Mouse (Mus musculus): ENCODE measurements at regions not wholly inside any gene's neighbourhood (a gene's known extent, or its start where the extent isn't known, plus 50 kb on each side); places are given as distances from the start of the nearest gene placed in this dataset.

DNA sequence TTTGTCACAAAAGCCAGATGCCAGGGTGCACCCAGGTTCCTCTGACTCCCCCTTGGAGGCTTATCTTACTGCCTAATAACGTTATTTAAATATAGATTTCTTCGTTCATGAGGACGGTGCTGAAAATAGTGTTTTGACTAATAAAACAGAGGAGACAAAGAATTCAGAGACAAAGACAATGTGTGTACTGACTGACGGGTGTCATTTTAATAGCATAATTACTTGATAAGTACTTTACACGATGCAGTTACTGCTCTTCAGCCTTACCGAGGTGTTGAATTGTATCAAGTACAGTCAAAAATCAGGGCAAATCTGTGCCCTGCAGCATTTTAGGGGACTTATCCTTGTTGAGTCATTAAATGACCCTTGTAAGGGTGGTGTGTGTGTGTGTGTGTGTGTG, 133.1 kb upstream of the Dnajc19 start:
- TF ChIP-seq CTCF (IDR thresholded peaks at IDR 0.05): no peak
- H3K27me3 ChIP-seq: no peaks in the 10 kb centered on the region
- ChIA-PET CTCF (no interaction called here), POLR2A (no interaction called here)
- in situ Hi-C loops (cut with MboI; ENCODE audit: low pct_unique_long_range_greater_than_20kb): no loop called here
- DNase-seq (ENCODE audit: low read depth, low spot score): no peak
- no peak for ATAC-seq

DNA sequence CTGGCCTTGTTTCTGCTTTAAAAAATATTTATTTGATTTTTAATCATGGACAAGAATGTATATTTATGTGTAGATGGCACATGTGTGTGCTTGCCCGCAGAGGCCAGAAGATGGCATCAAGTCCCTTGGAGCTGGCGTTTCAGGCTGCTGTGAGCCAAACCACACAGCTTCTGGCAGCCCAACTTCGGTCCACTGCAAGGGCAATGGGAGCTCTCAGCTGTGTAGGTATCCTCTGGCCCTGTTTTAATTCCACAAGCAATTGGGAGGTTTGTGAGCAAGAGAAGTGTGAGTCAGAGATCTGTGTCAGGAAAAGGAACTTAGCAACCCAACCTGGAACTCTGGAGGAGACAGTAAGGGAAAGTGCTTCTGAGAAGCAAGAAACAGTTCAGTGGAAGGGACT, 125.3 kb upstream of the Dnajc19 start:
- CTCF ChIA-PET: interaction anchor here (0.9 to 4.8 kb wide), 10 partner anchors 9 to 433 kb away, joined by 3 to 20 read pairs (median 5); no protein-coding TSS in a partner anchor

DNA sequence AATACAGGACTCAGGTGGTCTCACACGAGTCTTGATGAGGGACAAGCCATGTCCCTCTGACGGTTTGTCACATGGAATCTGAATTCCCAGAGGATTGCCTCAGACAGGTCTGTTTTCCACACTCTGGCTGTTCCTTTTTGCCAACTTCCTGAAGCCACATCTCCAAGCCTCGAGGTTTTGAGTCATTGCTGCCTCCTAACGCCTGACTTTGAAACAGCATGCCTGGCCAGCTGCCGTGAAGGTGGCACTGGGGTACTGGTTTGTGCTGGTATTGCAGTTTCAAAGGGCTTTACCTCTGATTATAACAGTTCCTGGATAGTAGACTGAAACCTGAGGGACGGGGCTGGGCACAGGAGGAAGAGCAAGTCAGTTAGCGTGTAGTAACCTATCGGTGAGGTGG, 117.1 kb upstream of the Dnajc19 start:
- ChIA-PET POLR2A (no interaction called here), CTCF (interaction anchor here (0.9 to 5.3 kb wide), 8 partner anchors 13 to 50 kb away, joined by 3 to 50 read pairs (median 3); no protein-coding TSS in a partner anchor)
- no peaks in the 10 kb centered on the region for H3K27me3 ChIP-seq
- in situ Hi-C loops (cut with MboI; ENCODE audit: low pct_unique_long_range_greater_than_20kb): no loop called here
- ATAC-seq (peak; percentile 92), DNase-seq (ENCODE audit: low read depth, low spot score) (no peak)
- peak; percentile 98 for TF ChIP-seq CTCF (IDR thresholded peaks at IDR 0.05)

More for the DNA sequence above, 125.3 kb upstream of the Dnajc19 start:
- in situ Hi-C loops (cut with MboI; ENCODE audit: low pct_unique_long_range_greater_than_20kb): no loop called here
- DNase-seq (ENCODE audit: low read depth, low spot score): no peak
- TF ChIP-seq CTCF (IDR thresholded peaks at IDR 0.05): peak; percentile 46
- no peaks in the 10 kb centered on the region for H3K27me3 ChIP-seq
- peak; percentile 76 for ATAC-seq
- POLR2A ChIA-PET: no interaction called here

DNA sequence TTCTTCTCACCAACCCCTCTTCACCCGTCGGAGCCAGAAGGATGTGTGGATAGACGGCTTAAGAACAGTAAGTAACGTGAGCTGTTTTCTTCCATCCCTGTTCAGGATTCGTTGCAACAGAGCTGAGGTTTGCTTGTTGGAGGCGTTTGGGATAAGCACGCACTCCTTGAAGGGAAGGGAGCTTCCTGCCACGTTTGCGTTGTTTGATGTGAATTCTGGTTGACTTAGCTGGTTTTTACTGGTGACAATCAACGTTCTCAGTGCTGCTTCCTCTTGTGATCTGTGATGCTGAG, 116.0 kb upstream of the Dnajc19 start:
- POLR2A ChIA-PET: no interaction called here
- H3K27me3 ChIP-seq: no peaks in the 10 kb centered on the region
- in situ Hi-C loops (cut with MboI; ENCODE audit: low pct_unique_long_range_greater_than_20kb): no loop called here
- ATAC-seq (no peak), DNase-seq (ENCODE audit: low read depth, low spot score) (no peak)
- no peak for TF ChIP-seq CTCF (IDR thresholded peaks at IDR 0.05)
- CTCF ChIA-PET: interaction anchor here (0.9 to 5.3 kb wide), 10 partner anchors 10 to 241 kb away, joined by 3 to 50 read pairs (median 4); no protein-coding TSS in a partner anchor

DNA sequence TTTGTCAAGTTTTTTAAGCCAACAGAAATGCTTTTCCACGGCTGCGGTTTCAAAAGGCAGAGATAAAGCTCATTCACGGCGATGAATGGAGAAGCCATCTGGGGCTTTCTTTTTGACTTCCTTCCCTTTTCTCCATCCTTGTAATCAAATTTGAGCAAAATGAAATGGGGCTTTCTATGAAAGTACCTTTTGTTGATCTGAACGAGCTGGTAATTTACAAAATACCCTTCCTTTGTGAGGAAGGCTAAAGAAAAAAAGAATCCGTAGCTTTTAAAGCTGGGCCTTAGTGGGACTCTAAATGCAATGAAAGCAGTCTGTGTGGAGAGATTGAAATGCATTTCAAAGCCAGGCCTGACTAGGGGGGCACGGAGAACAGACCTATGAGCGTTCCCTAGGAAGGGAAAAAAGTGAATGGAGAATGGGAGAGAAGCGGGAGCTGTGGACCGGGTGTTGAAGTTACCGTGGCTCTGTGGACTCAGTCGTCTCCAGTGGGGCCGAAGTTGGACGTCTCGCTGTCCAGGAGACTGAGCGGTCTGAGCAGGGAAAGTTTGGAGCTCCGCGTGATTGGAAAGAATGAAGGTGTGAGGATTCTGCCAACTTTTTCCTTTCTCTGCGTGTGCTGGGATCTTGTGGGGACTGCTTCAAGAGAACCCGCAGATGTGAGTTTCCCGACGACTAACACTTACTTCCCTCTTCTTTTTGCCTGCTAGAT, 115.5 kb upstream of the Dnajc19 start:
- no peak for TF ChIP-seq CTCF (IDR thresholded peaks at IDR 0.05)
- no peaks in the 10 kb centered on the region for H3K27me3 ChIP-seq
- CTCF ChIA-PET: interaction anchor here (0.9 to 5.3 kb wide), 9 partner anchors 10 to 240 kb away, joined by 3 to 50 read pairs (median 4); no protein-coding TSS in a partner anchor
- POLR2A ChIA-PET: interaction anchor here (0.6 kb wide), 1 partner anchor 298 kb away, joined by 3 read pairs; no protein-coding TSS in a partner anchor
- in situ Hi-C loops (cut with MboI; ENCODE audit: low pct_unique_long_range_greater_than_20kb): no loop called here
- ATAC-seq (no peak), DNase-seq (ENCODE audit: low read depth, low spot score) (no peak)

DNA sequence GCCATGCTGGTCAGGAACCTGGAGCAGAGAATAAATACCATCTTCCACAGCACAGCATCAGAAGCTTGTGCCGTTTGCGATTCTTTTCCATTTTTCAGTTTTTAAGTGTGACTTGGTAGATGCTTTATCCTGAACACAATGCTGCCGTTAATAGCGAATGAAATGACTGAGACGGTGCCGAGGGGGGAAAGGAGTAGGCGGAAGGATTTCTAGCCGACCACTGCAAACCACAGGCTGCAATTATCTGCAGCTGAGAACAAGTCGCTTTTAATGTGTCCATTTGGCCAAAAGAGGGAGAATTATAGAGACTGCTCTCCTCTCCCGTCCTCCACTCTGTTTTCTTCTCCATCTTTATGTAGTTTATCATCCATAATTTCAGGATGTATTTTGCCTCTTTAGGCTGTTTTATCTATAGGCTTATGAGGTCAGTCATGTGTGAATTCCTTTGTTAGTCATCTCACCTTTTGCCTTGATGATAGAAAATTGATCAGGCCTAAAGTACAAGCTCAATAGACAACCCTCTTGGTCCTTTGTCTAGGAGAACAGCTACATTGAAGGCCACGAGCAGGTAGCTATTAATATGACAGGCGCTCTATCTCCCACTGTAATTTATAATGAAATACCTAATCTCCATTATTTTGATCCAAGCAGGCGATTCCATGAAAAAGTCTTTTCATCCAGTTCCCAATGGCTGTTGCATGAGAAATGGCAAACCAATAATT, 114.8 kb upstream of the Dnajc19 start:
- TF ChIP-seq CTCF (IDR thresholded peaks at IDR 0.05): no peak
- DNase-seq (ENCODE audit: low read depth, low spot score) (no peak), ATAC-seq (no peak)
- in situ Hi-C loops (cut with MboI; ENCODE audit: low pct_unique_long_range_greater_than_20kb): no loop called here
- ChIA-PET CTCF (interaction anchor here (1.3 to 5.3 kb wide), 4 partner anchors 18 to 47 kb away, joined by 4 to 50 read pairs (median 6); no protein-coding TSS in a partner anchor), POLR2A (no interaction called here)
- H3K27me3 ChIP-seq: no peaks in the 10 kb centered on the region

DNA sequence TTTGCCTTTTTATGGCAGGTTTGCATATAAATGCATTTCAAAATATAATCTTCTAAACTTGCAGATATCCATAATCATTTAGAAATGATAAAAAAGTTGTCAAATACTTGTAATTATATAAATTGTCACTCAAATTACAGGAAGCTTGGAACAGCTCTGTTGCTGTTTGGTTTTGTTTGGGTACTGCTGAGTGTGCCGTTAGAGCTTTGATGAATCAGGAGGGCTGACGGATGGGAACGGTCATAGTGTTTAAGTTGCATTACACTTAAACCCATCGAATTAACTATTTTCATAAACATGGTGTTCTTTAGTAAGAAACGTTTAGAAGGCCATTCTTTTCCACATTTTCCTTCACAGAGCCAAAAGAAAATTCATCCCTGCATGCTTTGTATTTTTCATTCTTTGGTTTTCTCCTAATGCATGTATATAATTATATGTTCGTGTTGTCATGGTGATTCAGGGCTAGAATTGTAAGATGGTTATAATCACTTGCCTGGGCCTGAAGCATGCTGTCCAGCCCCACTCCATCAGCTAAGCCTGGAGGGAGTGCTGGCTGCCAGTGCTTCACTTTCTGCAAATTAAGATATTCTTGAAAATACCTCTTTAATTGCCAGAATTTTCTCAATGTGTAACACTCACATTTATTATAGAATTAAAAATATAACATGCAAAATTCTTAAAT, 92.4 kb upstream of the Dnajc19 start:
- ATAC-seq (no peak), DNase-seq (ENCODE audit: low read depth, low spot score) (no peak)
- TF ChIP-seq CTCF (IDR thresholded peaks at IDR 0.05): no peak
- ChIA-PET POLR2A (interaction anchor here (0.8 kb wide), 1 partner anchor 102 kb away, joined by 3 read pairs; no protein-coding TSS in a partner anchor), CTCF (no interaction called here)
- in situ Hi-C loops (cut with MboI; ENCODE audit: low pct_unique_long_range_greater_than_20kb): no loop called here
- no peaks in the 10 kb centered on the region for H3K27me3 ChIP-seq

DNA sequence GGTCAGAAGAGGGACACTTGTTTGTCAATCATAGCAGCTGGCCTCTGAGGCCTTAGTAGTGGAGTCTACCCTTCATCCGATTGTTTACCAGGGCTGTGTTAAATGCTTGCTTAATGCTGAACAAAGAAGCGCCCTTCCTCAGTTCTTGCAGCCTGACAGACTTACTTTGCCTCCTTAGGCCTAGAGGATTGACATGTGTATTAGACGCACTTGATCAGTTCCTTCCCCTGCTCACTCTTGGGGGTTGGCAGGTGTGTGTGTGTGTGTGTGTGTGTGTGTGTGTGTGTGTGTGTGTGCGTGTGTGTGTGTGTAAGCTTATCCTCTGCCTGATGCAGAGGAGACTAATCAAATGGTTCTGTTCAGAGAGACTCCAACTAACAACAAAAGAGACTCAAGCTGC, 91.8 kb upstream of the Dnajc19 start:
- in situ Hi-C loops (cut with MboI; ENCODE audit: low pct_unique_long_range_greater_than_20kb): no loop called here
- DNase-seq (ENCODE audit: low read depth, low spot score) (no peak), ATAC-seq (no peak)
- ChIA-PET CTCF (interaction anchor here (0.5 kb wide), 1 partner anchor 11 kb away, joined by 3 read pairs; no protein-coding TSS in a partner anchor), POLR2A (interaction anchor here (0.8 kb wide), 1 partner anchor 101 kb away, joined by 3 read pairs; no protein-coding TSS in a partner anchor)
- TF ChIP-seq CTCF (IDR thresholded peaks at IDR 0.05): no peak
- no peaks in the 10 kb centered on the region for H3K27me3 ChIP-seq

DNA sequence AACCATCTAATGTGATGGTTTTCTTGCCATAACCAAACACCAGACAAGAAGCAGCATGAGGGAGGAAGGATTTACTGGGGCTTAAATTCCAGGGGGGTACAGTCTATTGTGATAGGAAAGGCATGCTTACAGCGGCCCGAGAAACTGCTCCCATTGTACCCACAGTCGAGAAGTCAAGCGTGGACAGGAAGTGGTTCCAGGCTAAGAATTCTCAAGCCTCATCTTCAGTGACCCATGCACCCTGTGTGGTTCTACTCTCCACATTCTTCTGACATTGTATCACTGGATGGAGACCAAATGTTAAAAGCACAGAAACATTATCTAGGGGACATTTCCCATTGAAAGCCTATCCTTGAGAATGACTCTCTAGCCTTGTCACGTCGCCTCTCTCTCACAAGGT, 90.8 kb upstream of the Dnajc19 start:
- ChIA-PET CTCF (interaction anchor here (1.1 to 1.9 kb wide), 2 partner anchors 20 to 22 kb away, joined by 3 to 8 read pairs; no protein-coding TSS in a partner anchor), POLR2A (no interaction called here)
- in situ Hi-C loops (cut with MboI; ENCODE audit: low pct_unique_long_range_greater_than_20kb): no loop called here
- ATAC-seq (peak; percentile 98), DNase-seq (ENCODE audit: low read depth, low spot score) (peak; percentile 96)
- no peaks in the 10 kb centered on the region for H3K27me3 ChIP-seq
- no peak for TF ChIP-seq CTCF (IDR thresholded peaks at IDR 0.05)

DNA sequence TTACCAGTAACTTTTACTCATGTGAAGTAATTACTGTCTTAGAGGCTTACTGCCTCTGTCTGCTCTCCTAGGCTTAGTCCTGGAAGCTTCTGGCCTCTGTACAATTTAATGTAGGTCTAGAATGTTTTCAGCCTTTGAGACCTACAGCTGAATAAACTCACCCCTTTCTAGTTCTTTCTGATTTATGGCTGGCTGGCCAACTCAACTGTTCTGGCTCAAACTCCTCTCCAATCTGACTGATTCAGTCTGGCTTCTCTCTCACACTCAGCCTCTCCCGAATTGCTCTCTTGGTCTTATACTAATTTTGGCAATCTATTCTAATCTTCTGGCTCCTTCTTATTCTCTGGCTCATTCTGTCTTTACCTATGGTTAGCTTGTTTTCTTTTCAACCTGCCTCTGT, 87.0 kb upstream of the Dnajc19 start:
- CTCF ChIA-PET: interaction anchor here (0.7 to 3.2 kb wide), 8 partner anchors 9 to 64 kb away, joined by 3 to 18 read pairs (median 3); no protein-coding TSS in a partner anchor
- in situ Hi-C loops (cut with MboI; ENCODE audit: low pct_unique_long_range_greater_than_20kb): no loop called here
- no peak for TF ChIP-seq CTCF (IDR thresholded peaks at IDR 0.05)
- H3K27me3 ChIP-seq: no peaks in the 10 kb centered on the region
- no peak for ATAC-seq
- DNase-seq (ENCODE audit: low read depth, low spot score): no peak
- POLR2A ChIA-PET: no interaction called here

Measured in Patski (cell line).